Mouse (Mus musculus): ENCODE results near the gene Gab2.

- TF ChIP-seq CTCF (IDR thresholded peaks at IDR 0.05; ENCODE audit: control insufficient read depth, insufficient read depth, low read length) (no peak), POLR2A (IDR thresholded peaks at IDR 0.05; ENCODE audit: borderline replicate concordance, control insufficient read depth, low read depth, low read length) (no peak)
These were observed 276.5 kb downstream of the Gab2 start for GRCm38 (mm10) chr7:97357840-97358239.

Data from bone marrow, adult 2 months (tissue).